Mouse (Mus musculus): ENCODE data around the gene Mblac1. TPM values are rescaled to one million over a fixed set of nuclear protein-coding genes. Genes with fewer than 3 reads are reported as not detected.
A peak's percentile ranks its signal among the peaks of the same experiment; 100 is the strongest.

The Mblac1 gene
- polyA plus RNA-seq, 1 experiment from 2014 or later, result 13.1 TPM

DNA sequence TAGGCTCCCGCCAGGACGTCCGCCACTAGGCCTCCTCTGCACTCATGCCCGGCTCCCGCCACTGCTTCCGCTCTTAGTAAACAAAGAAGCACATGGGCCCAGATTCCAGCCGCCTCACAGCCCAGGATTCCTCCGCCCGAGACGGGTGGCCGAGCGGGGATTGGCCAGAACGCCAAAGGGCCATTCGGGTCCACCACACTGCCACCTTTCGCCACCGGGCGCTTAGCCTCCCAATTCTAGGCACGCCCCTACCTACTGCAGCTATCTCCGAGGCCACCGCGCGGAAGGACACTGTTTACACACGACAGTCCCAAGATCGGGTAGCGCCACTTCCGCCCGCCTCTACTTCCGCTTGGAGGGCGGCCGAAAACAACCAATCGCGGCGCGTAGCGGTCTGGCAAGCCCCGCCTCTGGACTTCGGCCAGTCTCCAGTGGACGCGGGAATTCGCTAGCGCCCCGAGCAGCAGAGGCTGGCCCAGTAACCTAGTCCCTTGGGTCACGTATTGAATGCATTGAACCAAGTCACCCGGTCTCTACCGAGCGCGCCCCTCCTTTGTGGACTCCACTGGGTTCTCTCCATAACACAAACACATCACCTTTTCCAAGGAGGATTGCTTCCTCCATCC is 23.1 kb upstream of the Mblac1 start:
- H3K9me3 ChIP-seq (replicated peaks; ENCODE audit: control insufficient read depth, low read length), result no peaks in the 10 kb centered on the region
- peaks cover 14% of the 10 kb centered on the region for H3K4me1 ChIP-seq (ENCODE audit: control insufficient read depth, insufficient read depth, low read length)
- peaks cover 55% of the 10 kb centered on the region for H3K36me3 ChIP-seq (ENCODE audit: control insufficient read depth, insufficient read depth, low read length)

DNA sequence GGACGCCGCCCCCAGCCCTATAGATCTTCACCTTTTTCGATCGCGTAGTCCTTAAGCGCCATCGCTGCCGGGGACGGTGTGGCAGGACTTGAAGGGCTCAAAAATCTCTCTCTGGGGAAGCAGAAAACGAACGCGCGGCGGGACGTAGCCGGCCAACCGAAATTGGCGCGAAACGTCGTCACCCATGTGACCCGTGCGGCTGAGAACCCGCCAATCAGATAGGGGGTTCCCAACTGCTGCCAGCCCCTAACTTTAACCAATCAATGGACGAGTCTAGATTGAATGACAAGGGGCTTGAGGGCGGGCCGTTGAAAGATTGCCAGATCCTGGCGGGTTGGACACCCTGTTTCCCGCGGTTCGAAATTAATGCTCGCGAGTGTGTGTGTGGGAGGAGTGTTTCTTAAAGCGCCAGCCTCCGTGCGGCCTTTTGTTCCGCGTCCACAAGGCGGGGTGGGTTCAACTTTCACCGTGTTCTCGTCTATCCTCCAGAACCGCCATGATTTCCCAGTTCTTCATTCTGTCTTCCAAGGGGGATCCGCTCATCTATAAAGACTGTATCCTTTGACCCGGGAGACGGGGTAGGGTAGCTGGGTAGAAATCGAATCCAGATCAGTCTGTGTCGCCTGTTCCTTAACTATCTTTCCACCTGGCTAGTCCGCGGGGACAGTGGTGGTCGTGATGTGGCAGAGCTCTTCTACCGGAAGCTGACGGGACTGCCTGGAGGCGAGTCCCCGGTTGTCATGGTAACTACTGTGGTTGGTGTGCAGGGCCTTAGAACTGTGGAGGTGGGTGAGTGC is 22.2 kb upstream of the Mblac1 start, which contains the start of the genes Ap4m1 and Mcm7:
Gene Ap4m1, plus strand, starts transcription at position 308 of the 797 bp plus-strand sequence.
Gene Mcm7, minus strand, starts transcription at position 728 of the 797 bp plus-strand sequence.
- DNase-seq (ENCODE audit: low spot score) (peak; percentile 99), ATAC-seq (peak; percentile 94)
- peaks cover 14% of the 10 kb centered on the region for H3K4me1 ChIP-seq (ENCODE audit: control insufficient read depth, insufficient read depth, low read length)
- peak within 1 kb of the TSS; percentile 93 for H3K27ac ChIP-seq (ENCODE audit: low read depth, low read length)
- H3K36me3 ChIP-seq (ENCODE audit: control insufficient read depth, insufficient read depth, low read length), result peaks cover 53% of the 10 kb centered on the region
- H3K27me3 ChIP-seq (replicated peaks; ENCODE audit: control insufficient read depth, insufficient read depth, low read length), result no peaks in the 10 kb centered on the region
- no peaks in the 10 kb centered on the region for H3K9me3 ChIP-seq (replicated peaks; ENCODE audit: control insufficient read depth, low read length)
- H3K4me3 ChIP-seq (ENCODE audit: low read depth, low read length), result peak within 1 kb of the TSS; percentile 75
- H3K9ac ChIP-seq (ENCODE audit: low read length), result peak within 1 kb of the TSS; percentile 77
- under 1% methylated on average over 54 of the region's 54 CpGs for WGBS
- H3K4me2 ChIP-seq (ENCODE audit: low read length), result peak within 1 kb of the TSS; percentile 88

More for the DNA sequence above, 23.1 kb upstream of the Mblac1 start:
- H3K9ac ChIP-seq (ENCODE audit: low read length), result peak overlapping the region; percentile 77
- under 1% methylated on average over 47 of the region's 47 CpGs for WGBS
- H3K4me2 ChIP-seq (ENCODE audit: low read length), result peak overlapping the region; percentile 88
- DNase-seq (ENCODE audit: low spot score) (peak; percentile 98), ATAC-seq (peak; percentile 85)
- peak overlapping the region; percentile 75 for H3K4me3 ChIP-seq (ENCODE audit: low read depth, low read length)
- H3K27ac ChIP-seq (ENCODE audit: low read depth, low read length), result peak overlapping the region; percentile 93
- no peaks in the 10 kb centered on the region for H3K27me3 ChIP-seq (replicated peaks; ENCODE audit: control insufficient read depth, insufficient read depth, low read length)

DNA sequence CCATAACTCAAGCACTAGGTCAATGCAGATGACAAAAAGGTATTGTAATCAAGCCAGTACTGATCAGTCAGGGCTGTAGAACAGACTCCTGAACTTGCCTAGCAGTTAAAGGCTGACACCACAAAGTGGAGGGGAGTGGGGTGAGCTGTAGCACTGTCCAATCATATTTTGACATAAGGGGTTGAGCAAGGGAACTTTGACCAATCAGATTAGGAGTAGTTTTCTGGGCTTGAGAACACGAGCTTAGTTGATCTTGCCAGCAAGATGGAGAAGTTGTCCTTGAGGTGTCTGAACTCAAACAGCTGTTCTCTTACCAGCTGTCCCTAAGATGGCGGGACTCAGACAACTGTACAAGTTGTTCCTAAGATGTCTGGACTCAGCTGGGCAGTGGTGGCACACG is 20.9 kb upstream of the Mblac1 start:
- no peak overlapping the region for H3K4me3 ChIP-seq (ENCODE audit: low read depth, low read length)
- WGBS, result 80% methylated on average over 3 of the region's 3 CpGs

DNA sequence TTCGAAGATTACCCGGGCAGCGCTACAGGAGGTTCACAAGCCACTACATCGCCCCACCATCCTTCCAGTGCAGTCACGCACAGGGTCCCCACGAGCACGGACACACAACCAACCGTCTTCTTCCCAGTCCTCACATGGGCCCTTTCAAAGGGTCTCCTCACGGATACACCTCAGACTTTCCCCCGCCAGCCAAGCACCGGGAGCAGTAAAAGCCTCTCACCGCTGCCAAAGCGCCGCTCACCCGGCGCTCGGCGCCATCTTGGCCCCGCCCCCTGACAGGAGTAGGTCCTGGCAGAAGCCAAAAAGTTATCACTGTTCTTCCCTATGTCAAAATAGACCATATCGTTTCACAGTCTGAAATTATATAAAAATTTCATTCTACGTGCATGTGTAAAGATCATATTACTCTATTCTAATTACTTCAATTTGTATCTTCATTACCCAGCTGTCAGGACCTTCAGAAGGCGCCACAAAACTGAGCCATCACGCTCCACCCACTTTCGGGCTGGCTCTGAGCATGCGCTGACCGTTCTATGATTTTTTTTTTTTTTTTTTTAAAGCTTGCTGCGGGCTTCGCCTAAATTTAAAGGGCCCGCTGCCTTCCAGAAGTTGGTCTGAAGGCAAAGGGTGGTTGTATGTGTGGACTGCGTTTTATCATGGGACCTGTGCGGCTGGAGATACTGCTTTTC is 7.0 kb upstream of the Mblac1 start, which contains the start of the genes Taf6 and Cnpy4:
Gene Taf6, minus strand, starts transcription at position 502 of the 689 bp plus-strand sequence.
Gene Cnpy4, plus strand, starts transcription at position 536 of the 689 bp plus-strand sequence.
- H3K4me2 ChIP-seq (ENCODE audit: low read length), result peak within 1 kb of the TSS; percentile 85
- peaks cover 40% of the 10 kb centered on the region for H3K36me3 ChIP-seq (ENCODE audit: control insufficient read depth, insufficient read depth, low read length)
- WGBS, result under 1% methylated on average over 31 of the region's 31 CpGs
- peak; percentile 89 for ATAC-seq
- H3K4me3 ChIP-seq (ENCODE audit: low read depth, low read length), result peak within 1 kb of the TSS; percentile 56
- peak within 1 kb of the TSS; percentile 36; the same call in 1 of the 2 replicates for H3K27ac ChIP-seq (ENCODE audit: low read depth, low read length)
- no peaks in the 10 kb centered on the region for H3K27me3 ChIP-seq (replicated peaks; ENCODE audit: control insufficient read depth, insufficient read depth, low read length)
- H3K9me3 ChIP-seq (replicated peaks; ENCODE audit: control insufficient read depth, low read length), result no peaks in the 10 kb centered on the region
- peak within 1 kb of the TSS; percentile 85 for H3K9ac ChIP-seq (ENCODE audit: low read length)
- peaks cover 6% of the 10 kb centered on the region; the same call in 1 of the 2 replicates for H3K4me1 ChIP-seq (ENCODE audit: control insufficient read depth, insufficient read depth, low read length)
- DNase-seq (ENCODE audit: low spot score), result peak; percentile 95

More for the DNA sequence above, 20.9 kb upstream of the Mblac1 start:
- Histone ChIP-seq H3K4me2 (ENCODE audit: low read length) (peak overlapping the region; percentile 88), H3K36me3 (ENCODE audit: control insufficient read depth, insufficient read depth, low read length) (peaks cover 53% of the 10 kb centered on the region), H3K9ac (ENCODE audit: low read length) (no peak overlapping the region), H3K9me3 (replicated peaks; ENCODE audit: control insufficient read depth, low read length) (no peaks in the 10 kb centered on the region), H3K27me3 (replicated peaks; ENCODE audit: control insufficient read depth, insufficient read depth, low read length) (no peaks in the 10 kb centered on the region), H3K4me1 (ENCODE audit: control insufficient read depth, insufficient read depth, low read length) (peaks cover 14% of the 10 kb centered on the region), H3K27ac (ENCODE audit: low read depth, low read length) (no peak overlapping the region)
- ATAC-seq (no peak), DNase-seq (ENCODE audit: low spot score) (no peak)

DNA sequence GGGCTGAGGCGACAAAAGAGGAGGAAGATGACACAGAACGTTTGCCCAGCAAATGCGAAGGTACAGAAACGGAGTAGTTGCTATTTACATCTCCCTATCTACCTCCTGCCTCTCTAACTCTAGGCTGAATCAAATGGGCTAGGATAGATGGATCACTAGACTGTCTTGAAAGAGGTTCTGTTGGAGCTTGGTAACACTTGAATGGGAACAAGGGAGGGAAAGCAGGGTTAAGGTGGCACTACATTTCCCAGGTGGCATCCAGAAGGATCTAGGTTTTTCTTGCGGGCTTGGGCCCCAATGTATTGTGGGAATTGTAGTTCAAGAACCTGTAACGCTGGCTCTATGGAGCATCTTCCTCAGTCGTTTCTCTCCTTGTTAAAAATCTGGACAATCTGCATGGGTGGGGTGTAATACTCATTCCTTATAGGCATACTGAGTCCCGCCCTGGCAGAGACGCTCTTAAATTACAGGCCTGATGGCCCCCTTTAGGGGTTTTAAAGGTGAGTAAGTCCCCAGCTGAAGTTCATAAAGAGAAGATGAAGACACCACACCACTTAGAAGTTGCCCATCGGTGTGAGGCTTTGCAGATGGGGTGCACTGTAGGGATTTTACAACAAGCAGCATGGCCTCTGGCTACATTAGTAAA is 6.3 kb upstream of the Mblac1 start:
- Histone ChIP-seq H3K4me2 (ENCODE audit: low read length) (peak overlapping the region; percentile 85), H3K4me3 (ENCODE audit: low read depth, low read length) (peak overlapping the region; percentile 56), H3K27ac (ENCODE audit: low read depth, low read length) (peak overlapping the region; percentile 36; the same call in 1 of the 2 replicates), H3K27me3 (replicated peaks; ENCODE audit: control insufficient read depth, insufficient read depth, low read length) (no peaks in the 10 kb centered on the region), H3K4me1 (ENCODE audit: control insufficient read depth, insufficient read depth, low read length) (peaks cover 6% of the 10 kb centered on the region; the same call in 1 of the 2 replicates), H3K9ac (ENCODE audit: low read length) (peak overlapping the region; percentile 70), H3K9me3 (replicated peaks; ENCODE audit: control insufficient read depth, low read length) (no peaks in the 10 kb centered on the region), H3K36me3 (ENCODE audit: control insufficient read depth, insufficient read depth, low read length) (peaks cover 40% of the 10 kb centered on the region)
- ATAC-seq, result peak; percentile 89
- peak; percentile 94 for DNase-seq (ENCODE audit: low spot score)
- 0% methylated on average over 10 of the region's 10 CpGs for whole genome bisulfite sequencing

DNA sequence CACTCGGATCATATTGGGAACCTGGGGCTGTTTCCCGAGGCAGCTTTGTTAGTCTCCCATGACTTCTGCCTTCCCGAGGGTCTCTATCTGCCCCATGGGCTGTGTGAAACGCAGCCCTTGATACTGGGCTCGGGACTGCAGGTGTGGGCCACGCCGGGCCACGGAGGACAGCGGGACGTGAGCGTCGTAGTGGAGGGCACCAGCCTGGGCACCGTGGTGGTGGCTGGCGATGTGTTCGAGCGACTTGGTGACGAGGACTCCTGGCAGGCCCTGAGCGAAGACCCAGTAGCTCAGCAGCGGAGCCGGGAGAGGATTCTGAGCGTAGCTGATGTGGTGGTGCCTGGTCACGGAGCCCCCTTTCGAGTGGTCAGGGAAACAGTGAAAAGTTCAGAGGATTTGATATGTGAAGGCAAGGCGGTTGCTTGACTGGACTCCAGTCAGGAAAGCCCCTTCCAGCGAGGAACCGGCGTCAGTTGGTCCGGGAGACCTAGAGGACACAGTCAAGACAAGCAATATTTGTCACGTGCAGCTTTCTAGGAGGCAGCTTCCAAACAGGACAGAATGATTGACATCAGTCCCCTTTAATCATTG is 736 bp downstream of the Mblac1 start:
- Histone ChIP-seq H3K9me3 (replicated peaks; ENCODE audit: control insufficient read depth, low read length) (no peaks in the 10 kb centered on the region), H3K27me3 (replicated peaks; ENCODE audit: control insufficient read depth, insufficient read depth, low read length) (no peaks in the 10 kb centered on the region), H3K4me1 (ENCODE audit: control insufficient read depth, insufficient read depth, low read length) (no peaks in the 10 kb centered on the region; the same call in 1 of the 2 replicates), H3K9ac (ENCODE audit: low read length) (peak overlapping the region; percentile 94), H3K27ac (ENCODE audit: low read depth, low read length) (peak overlapping the region; percentile 84), H3K4me3 (ENCODE audit: low read depth, low read length) (peak overlapping the region; percentile 70), H3K36me3 (ENCODE audit: control insufficient read depth, insufficient read depth, low read length) (peaks cover 28% of the 10 kb centered on the region), H3K4me2 (ENCODE audit: low read length) (peak overlapping the region; percentile 97)
- DNase-seq (ENCODE audit: low spot score) (peak; percentile 51), ATAC-seq (peak; percentile 69)
- 2% methylated on average over 29 of the region's 29 CpGs for WGBS

DNA sequence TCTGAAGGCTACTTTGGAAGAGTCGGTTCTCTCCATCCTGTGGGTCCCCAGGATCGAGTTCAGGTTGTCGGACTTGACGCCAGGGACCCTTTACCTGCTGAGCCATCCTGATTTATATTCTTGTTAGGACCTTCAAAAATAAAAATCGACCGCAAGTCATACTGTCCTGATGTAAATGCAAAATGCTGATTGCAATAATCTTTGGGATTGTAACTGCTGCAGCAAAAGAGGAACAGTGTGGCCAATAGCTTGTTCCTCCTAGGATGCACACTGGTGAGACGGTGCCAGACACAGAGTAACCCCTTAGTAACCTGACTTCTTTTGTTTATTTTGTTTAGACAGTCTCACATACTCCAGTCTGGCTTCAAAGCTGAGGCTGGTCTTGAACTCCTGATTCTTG is 1.3 kb downstream of the Mblac1 start:
- no peaks in the 10 kb centered on the region for H3K9me3 ChIP-seq (replicated peaks; ENCODE audit: control insufficient read depth, low read length)
- 75% methylated on average over 7 of the region's 7 CpGs for WGBS
- peaks cover 23% of the 10 kb centered on the region for H3K36me3 ChIP-seq (ENCODE audit: control insufficient read depth, insufficient read depth, low read length)

DNA sequence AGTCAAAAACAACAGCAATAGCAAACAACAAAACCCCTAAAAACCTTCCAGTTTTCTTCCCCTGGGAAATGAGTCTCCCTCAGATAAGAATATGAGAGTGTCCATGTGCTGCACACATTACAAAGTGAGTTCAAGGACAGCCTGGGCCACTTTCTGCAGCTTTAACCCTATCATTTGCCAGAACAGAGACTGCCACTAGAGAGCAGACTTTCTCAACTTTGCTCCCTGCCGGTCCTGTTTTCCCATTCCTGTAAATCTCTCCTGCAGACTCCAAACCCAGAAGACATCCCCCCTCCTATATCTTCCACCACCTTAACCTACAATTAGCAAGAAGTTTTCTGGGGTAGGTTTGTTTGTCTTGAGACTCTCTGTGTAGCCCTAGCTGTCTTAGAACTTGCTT is 5.5 kb downstream of the Mblac1 start:
- no peak overlapping the region for H3K9ac ChIP-seq (ENCODE audit: low read length)
- H3K27me3 ChIP-seq (replicated peaks; ENCODE audit: control insufficient read depth, insufficient read depth, low read length), result no peaks in the 10 kb centered on the region
- H3K27ac ChIP-seq (ENCODE audit: low read depth, low read length), result no peak overlapping the region
- WGBS, result 10% methylated on average over 1 of the region's 1 CpGs
- no peak for ATAC-seq
- H3K4me3 ChIP-seq (ENCODE audit: low read depth, low read length), result no peak overlapping the region
- no peak overlapping the region for H3K4me2 ChIP-seq (ENCODE audit: low read length)
- no peaks in the 10 kb centered on the region for H3K9me3 ChIP-seq (replicated peaks; ENCODE audit: control insufficient read depth, low read length)
- DNase-seq (ENCODE audit: low spot score), result peak; percentile 36
- H3K36me3 ChIP-seq (ENCODE audit: control insufficient read depth, insufficient read depth, low read length), result no peaks in the 10 kb centered on the region
- H3K4me1 ChIP-seq (ENCODE audit: control insufficient read depth, insufficient read depth, low read length), result no peaks in the 10 kb centered on the region

More for the DNA sequence above, 1.3 kb downstream of the Mblac1 start:
- Histone ChIP-seq H3K27me3 (replicated peaks; ENCODE audit: control insufficient read depth, insufficient read depth, low read length) (no peaks in the 10 kb centered on the region), H3K4me1 (ENCODE audit: control insufficient read depth, insufficient read depth, low read length) (no peaks in the 10 kb centered on the region; the same call in 1 of the 2 replicates), H3K27ac (ENCODE audit: low read depth, low read length) (no peak overlapping the region), H3K4me2 (ENCODE audit: low read length) (peak overlapping the region; percentile 97), H3K4me3 (ENCODE audit: low read depth, low read length) (peak overlapping the region; percentile 70), H3K9ac (ENCODE audit: low read length) (peak overlapping the region; percentile 94; the same call in 1 of the 2 replicates)
- ATAC-seq, result no peak
- no peak for DNase-seq (ENCODE audit: low spot score)

Data from forebrain, embryonic 14.5 days (tissue).